Mouse (Mus musculus): ENCODE measurements around the gene Tex45.

Tex45 gene

GRCm38 (mm10) chr8:3492901-3493844 lies 22.5 kb downstream of the Tex45 start, which contains the start of gene Zfp358:
Zfp358 (plus strand) TSS chr8:3493138.
- no peak for DNase-seq (ENCODE audit: low spot score)

DNA sequence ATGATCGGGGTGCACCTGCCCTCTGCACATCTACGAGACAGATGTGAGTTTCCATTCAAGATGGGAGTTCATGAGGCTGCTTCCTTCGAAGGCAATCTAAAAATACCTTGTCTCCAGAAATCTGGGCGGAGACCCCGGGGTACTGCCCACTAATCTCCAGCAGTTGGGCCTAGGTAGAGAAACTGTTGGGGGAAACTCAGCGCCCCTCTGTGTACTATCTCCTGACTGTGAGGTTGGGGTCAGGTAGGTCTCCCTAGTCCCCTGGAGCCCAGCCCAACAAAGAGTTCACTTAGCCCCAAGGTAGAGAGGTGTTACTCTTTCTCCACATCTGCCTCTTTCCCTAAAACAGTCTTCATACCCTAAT lies 23.2 kb downstream of the Tex45 start:
- no peak for DNase-seq (ENCODE audit: low spot score)

DNA sequence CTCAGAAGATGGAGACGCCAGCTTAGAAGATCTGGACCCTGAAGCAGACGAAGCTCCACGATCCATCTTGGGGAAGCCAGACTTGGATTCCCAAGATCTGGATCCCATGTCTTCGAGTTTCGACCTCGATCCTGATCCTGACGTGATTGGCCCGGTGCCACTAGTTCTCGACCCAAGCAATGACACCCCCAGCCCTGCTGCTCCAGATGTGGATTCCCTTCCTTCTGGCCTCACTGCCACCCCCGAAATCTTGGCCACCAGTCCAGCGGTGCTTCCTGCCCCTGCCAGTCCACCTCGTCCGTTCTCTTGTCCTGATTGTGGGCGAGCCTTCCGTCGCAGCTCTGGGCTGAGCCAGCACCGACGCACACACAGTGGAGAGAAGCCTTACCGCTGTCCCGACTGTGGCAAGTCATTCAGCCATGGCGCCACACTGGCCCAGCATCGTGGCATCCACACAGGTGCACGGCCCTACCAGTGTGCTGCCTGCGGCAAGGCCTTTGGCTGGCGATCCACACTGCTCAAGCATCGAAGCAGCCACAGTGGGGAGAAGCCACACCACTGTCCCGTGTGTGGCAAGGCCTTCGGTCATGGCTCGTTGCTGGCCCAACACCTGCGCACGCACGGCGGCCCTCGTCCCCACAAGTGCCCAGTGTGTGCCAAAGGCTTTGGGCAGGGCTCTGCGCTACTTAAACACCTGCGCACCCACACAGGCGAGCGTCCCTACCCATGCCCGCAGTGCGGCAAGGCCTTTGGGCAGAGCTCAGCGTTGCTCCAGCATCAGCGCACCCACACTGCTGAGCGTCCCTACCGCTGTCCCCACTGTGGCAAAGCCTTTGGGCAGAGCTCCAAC lies 25.1 kb downstream of the Tex45 start:
- DNase-seq (ENCODE audit: low spot score), result no peak

DNA sequence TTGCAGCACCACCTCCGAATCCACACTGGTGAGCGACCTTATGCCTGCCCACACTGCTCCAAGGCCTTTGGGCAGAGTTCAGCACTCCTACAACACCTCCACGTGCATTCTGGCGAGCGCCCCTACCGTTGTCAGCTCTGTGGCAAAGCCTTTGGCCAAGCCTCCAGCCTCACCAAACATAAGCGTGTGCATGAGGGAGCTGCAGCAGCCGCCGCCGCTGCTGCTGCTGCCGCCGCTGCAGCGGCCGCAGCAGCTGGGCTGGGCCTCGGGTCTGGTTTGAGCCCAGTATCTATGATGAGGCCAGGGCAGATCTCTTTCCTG lies 25.7 kb downstream of the Tex45 start:
- no peak for DNase-seq (ENCODE audit: low spot score)

GRCm38 (mm10) chr8:3498583-3498982 lies 27.9 kb downstream of the Tex45 start:
- no peak for DNase-seq (ENCODE audit: low spot score)

DNA sequence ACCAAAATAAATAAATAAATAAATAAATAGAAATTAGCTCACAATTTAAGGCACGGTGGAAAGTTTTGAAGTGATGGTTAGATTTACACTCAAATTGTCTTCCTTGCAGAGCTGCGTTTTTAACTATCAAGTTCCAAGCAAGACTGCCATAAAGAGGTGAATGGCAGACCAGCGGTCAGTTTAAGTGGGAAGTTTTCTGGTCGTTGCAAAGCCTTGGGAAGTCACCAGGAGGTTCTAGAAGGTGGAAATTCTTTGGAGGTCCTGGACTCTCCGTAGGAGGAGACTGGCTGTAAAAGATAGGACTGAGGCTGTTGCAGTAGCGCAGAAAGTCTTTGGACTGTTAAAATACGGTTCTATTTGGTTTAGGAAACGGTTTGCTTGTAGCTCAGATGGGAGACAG lies 29.1 kb downstream of the Tex45 start:
- DNase-seq (ENCODE audit: low spot score), result no peak

- peak; percentile 97 for DNase-seq (ENCODE audit: low spot score)
Observed at GRCm38 (mm10) chr8:3500235-3501090, 29.8 kb downstream of the Tex45 start, which contains the start of gene Mcoln1. Mcoln1 (plus strand) TSS chr8:3500457.

DNA sequence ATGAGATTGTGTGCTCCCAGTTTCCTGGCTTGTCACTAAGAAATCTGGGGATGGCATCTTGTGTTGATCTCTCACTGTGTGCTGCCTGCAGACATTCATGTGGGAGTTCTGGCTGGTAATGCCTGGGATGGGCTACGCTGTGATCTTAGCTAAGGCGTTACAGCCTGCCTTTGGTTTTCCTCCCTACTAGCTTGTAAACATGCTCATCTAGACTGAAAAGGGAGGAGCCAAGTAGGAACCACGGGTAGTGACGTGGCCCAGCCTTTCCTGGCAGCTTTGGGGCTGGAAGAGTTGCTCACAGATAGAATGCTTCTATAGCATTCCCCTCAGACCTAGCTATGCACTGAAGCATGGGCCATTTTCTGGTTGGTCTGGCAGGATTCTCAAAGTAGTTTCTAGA lies 31.6 kb downstream of the Tex45 start:
- no peak for DNase-seq (ENCODE audit: low spot score)

DNA sequence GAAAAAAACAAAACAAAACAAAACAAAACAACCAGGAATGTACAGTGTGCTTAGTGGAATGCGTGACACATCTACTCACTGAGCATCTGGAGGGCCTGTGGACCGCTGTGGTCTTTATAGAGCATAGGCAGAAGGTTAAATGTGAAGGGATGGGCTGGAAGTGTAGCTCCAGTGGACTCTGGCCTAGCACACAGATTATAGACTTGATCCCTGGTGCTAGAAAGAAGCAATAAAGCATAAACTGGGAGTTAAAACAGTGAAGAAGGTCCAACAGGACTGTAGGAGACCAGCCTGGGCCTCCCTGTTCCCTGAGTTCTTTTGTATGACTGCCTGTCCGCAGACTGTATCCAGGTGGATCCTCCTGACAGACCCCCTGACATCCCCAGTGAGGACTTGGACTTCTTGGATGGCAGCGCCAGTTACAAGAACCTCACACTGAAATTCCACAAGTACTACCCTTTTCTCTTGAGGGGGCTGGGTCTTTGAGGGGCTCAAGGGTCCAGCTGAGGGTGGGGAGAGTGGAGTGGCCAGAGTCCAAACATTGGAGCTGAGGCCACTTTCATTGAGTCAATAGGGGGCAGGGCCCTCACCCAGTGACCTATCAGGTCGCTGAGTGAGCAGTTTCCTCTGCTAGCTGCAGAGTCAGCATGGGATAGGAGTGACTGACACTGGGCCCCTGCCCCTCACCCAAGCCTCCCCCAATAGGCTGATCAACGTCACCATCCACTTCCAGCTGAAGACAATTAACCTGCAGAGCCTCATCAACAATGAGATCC lies 37.5 kb downstream of the Tex45 start:
- DNase-seq (ENCODE audit: low spot score), result no peak

DNA sequence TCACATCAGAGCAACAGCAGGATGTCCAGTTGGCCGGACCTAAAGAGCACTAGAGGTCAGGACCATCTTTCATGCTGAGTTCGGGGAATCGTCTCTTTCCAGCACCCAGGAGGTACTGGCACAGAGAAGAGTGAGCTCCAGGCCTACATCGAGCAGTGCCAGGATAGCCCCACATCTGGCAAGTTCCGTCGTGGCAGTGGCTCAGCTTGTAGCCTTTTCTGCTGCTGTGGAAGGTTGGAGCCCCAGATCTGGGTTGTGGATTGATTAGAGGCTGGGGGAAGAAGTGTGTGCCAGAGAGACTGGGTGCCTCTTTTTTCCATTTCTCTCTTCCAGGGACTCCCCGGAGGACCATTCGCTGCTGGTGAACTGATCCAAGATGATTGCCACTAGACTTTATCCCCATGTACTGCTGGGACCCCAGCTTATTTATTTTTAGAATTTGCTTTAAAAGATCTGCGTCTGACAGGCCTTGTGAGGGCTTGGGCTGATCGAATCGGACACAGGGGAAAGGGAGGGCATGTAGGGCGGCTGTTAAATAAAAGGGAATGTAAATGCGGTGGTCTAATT lies 44.1 kb downstream of the Tex45 start:
- no peak for DNase-seq (ENCODE audit: low spot score)

- DNase-seq (ENCODE audit: low spot score), result peak; percentile 74
Observed at GRCm38 (mm10) chr8:3515260-3515671, 44.6 kb downstream of the Tex45 start, which contains the start of gene Pnpla6. Pnpla6 (plus strand) TSS chr8:3515384.

GRCm38 (mm10) chr8:3515771-3516417 lies 45.2 kb downstream of the Tex45 start:
- peak; percentile 54 for DNase-seq (ENCODE audit: low spot score)

- peak; percentile 94 for DNase-seq (ENCODE audit: low spot score)
Observed at GRCm38 (mm10) chr8:3516450-3517116, 45.9 kb downstream of the Tex45 start.

- no peak for DNase-seq (ENCODE audit: low spot score)
Observed at GRCm38 (mm10) chr8:3517117-3517495, 46.4 kb downstream of the Tex45 start.

GRCm38 (mm10) chr8:3522007-3522697 lies 51.5 kb downstream of the Tex45 start:
- DNase-seq (ENCODE audit: low spot score), result no peak

DNA sequence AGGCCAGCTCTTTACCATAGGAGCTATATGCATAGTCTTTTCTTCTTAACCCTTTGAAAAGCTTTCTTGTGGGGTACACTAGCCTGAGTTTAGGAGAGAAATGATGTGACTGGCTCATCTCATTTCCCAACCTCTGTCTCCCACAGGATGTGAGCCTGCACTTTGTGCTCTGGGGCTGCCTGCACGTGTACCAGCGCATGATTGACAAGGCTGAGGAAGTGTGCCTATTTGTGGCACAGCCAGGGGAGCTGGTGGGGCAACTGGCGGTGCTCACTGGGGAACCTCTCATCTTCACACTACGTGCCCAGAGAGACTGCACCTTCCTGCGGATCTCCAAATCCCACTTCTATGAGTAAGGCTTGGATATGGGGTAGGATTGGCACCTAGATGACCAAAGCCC lies 60.2 kb downstream of the Tex45 start:
- no peak for DNase-seq (ENCODE audit: low spot score)

DNA sequence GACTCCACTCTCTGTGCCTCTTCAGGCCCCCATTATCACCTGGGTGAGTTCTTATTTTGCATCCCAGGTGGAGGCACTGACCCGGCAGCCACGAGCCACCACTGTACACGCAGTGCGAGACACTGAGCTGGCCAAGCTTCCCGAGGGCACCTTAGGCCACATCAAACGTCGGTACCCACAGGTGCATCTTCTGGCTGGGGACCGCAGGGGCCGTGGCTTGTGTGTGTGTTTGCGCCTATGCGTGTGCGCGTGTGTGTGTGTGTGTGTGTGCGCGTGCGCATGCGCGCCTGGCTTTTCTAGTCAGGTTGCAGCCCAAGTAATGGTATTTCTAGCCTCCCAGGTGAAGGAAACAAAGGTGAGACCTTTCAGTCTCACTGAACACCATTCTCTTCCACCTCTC lies 61.3 kb downstream of the Tex45 start:
- no peak for DNase-seq (ENCODE audit: low spot score)

- DNase-seq (ENCODE audit: low spot score), result no peak
Observed at GRCm38 (mm10) chr8:3536053-3536841, 65.6 kb downstream of the Tex45 start.

Measured in layer of hippocampus, adult 9-10 months (tissue).